Mouse (Mus musculus): ENCODE results near the gene Stmnd1. TPM values are rescaled to one million over a fixed set of nuclear protein-coding genes. Genes with fewer than 3 reads are reported as not detected.

Stmnd1 gene
- polyA plus RNA-seq, 1 experiment from 2014 or later, result not detected

DNA sequence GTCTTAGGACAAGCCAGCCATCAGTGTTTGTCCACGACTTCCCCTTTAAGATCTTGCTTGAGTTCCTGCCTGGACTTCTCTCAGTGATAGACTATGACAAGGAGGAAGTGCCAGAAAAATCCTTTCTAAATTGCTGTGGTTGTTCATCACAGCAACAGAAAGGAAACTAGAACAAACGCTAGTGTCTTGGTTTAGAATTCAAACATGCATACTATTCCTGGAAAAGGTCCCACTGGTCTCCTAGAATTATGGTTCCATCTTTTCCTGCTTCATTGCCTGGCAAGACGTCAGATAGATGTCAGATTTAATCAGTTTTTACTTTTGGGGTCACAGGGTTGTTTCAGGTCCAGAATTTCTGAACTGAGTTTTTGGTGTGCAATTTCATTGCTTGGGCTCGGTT, 14.0 kb upstream of the Stmnd1 start:
- Histone ChIP-seq H3K27ac (no peak overlapping the region), H3K4me1 (no peaks in the 10 kb centered on the region), H3K4me3 (no peak overlapping the region), H3K27me3 (ENCODE audit: poor library complexity, severe bottlenecking) (no peaks in the 10 kb centered on the region), H3K9me3 (no peaks in the 10 kb centered on the region), H3K36me3 (replicated peaks) (no peaks in the 10 kb centered on the region)
- no peak for DNase-seq (ENCODE audit: extremely low spot score, low spot score)
- WGBS, result 81% methylated on average over 4 of the region's 4 CpGs

DNA sequence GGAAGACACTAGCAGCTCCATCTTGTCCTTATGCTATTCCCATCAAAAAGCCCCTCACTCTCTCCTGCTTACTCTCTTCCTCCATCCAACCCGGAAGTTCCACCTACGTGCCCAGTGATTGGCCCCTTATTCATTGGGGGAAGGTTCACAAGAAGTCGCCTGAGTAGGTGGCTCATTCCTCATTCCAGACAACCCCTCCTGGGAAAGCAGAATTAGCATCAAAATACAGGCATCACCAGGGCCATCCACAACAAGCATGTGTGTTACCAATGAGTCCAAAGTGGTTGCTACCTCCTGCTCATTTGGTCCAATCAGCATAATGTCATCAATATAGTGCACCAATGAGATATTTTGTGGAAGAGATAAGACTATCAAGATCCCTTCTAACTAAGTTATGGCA, 12.3 kb upstream of the Stmnd1 start:
- Histone ChIP-seq H3K4me1 (no peaks in the 10 kb centered on the region), H3K4me3 (no peak overlapping the region), H3K36me3 (replicated peaks) (no peaks in the 10 kb centered on the region), H3K27me3 (ENCODE audit: poor library complexity, severe bottlenecking) (no peaks in the 10 kb centered on the region), H3K27ac (no peak overlapping the region), H3K9me3 (no peaks in the 10 kb centered on the region)
- no peak for DNase-seq (ENCODE audit: extremely low spot score, low spot score)
- WGBS, result 79% methylated on average over 3 of the region's 3 CpGs

DNA sequence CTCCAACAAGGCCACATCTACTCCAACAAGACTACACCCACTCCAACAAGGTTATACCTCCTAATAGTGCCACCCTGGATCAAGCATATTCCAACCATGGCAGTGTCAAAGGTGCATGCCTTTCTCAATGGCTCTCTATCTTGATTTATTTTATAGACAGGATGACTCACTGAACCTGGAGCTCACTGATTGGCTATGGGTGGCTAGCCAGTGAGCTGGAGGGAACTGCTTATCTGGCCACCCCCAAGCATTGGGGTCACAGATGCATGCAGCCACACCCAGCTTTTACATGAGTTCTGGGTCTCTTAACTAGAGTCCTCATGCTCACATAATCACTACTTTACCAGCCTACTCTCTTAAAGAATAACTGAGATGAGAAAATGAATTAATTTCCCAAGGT, 5.7 kb upstream of the Stmnd1 start:
- Histone ChIP-seq H3K27ac (no peak overlapping the region), H3K4me3 (no peak overlapping the region), H3K9me3 (no peaks in the 10 kb centered on the region), H3K27me3 (ENCODE audit: poor library complexity, severe bottlenecking) (peaks cover 5% of the 10 kb centered on the region; the same call in 1 of the 2 replicates), H3K36me3 (replicated peaks) (no peaks in the 10 kb centered on the region), H3K4me1 (peaks cover 19% of the 10 kb centered on the region)
- no peak for DNase-seq (ENCODE audit: extremely low spot score, low spot score)

DNA sequence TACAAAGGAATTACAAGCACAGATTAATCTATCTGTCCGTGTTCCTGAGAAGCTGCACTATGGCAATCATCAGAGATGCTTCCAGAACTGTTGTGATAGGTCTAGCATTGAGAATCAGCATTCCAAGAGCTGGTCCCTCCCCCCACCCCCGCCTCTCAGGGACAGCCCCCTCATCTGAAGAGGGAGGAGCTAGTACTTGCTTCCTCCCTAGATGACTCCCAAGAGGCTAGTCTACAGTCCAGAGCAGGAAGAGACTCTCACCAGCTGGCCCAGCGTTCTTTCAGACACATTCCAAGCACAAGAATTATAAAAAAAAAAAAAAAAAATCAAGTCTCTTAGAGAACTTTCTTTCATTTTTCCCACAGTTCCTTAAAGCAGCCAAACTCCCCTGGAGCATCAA, 5.2 kb upstream of the Stmnd1 start:
- H3K27me3 ChIP-seq (ENCODE audit: poor library complexity, severe bottlenecking), result peaks cover 5% of the 10 kb centered on the region; the same call in 1 of the 2 replicates
- H3K9me3 ChIP-seq, result no peaks in the 10 kb centered on the region
- no peak for DNase-seq (ENCODE audit: extremely low spot score, low spot score)
- H3K4me3 ChIP-seq, result no peak overlapping the region
- no peak overlapping the region for H3K27ac ChIP-seq
- peaks cover 25% of the 10 kb centered on the region for H3K4me1 ChIP-seq
- no peaks in the 10 kb centered on the region for H3K36me3 ChIP-seq (replicated peaks)
- WGBS, result 61% methylated on average over 3 of the region's 3 CpGs

DNA sequence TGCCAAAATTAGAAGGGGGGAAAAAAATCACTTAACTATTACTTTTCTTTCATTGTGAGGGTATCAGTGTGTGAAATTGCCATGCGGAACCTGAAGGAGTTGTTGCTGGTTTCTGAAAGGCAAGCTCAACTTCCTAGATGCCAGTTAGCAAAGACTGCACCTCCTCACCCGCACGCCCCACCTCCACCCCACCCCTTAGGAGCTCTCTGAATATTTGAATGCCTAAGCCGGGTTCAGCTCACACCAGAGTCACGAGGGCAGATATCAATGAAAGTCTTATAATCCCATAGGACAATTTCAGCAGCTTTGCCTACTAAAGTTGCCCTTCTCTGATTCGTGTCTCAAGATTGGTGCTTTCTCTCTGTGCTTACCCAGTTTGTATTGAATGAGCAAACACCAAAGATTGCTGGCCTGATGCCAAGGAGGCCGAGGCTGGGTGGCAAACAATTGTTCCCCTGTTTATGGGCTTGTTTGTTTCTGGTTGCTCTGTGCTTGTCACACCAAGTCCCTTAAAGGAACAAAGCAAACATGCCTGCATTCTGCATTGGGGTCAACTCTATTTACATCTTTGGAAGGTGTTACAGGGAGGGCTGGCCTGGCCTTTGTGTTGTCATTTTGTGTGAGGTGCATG, 4.6 kb upstream of the Stmnd1 start:
- DNase-seq (ENCODE audit: extremely low spot score, low spot score), result no peak
- 64% methylated on average over 7 of the region's 7 CpGs for WGBS
- H3K4me3 ChIP-seq, result no peak overlapping the region
- H3K9me3 ChIP-seq, result no peaks in the 10 kb centered on the region
- peak overlapping the region; percentile 44; the same call in 1 of the 2 replicates for H3K27ac ChIP-seq
- no peaks in the 10 kb centered on the region for H3K36me3 ChIP-seq (replicated peaks)
- peaks cover 5% of the 10 kb centered on the region; the same call in 1 of the 2 replicates for H3K27me3 ChIP-seq (ENCODE audit: poor library complexity, severe bottlenecking)
- peaks cover 31% of the 10 kb centered on the region for H3K4me1 ChIP-seq

DNA sequence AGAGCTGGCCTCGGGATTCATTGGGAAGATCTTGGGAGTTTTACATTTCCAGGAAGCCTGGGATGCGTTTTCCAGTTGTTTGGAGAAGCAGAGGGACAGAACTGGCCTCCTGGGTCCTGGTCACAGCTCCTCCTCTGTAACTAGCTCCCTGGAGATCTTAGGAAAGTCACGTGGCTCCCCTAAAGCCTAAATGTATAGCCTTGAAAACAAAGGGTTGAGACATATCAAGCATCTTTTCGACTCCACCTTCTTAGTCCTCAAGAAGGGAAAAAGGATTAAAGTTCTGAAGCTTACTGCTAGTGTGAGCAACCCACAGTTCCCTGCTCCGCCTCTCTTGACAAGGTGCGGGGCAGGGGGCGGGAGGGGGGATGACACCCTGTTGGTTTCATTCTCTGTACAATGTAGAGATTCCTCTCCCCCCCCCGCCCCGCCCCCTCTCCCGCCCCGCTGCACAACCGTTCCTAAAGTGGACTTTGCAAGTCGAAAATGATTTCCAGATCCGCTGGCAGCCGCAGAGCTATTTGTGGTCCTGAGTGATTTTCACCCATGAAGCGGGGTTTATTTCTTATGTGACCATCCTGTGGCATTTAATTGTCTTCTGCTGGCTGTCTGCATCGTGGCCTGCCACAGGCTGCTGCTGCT, 589 bp upstream of the Stmnd1 start:
- H3K4me1 ChIP-seq, result peaks cover 31% of the 10 kb centered on the region
- no peaks in the 10 kb centered on the region for H3K9me3 ChIP-seq
- H3K27ac ChIP-seq, result peak overlapping the region; percentile 60
- no peaks in the 10 kb centered on the region for H3K36me3 ChIP-seq (replicated peaks)
- 12% methylated on average over 17 of the region's 17 CpGs for WGBS
- DNase-seq (ENCODE audit: extremely low spot score, low spot score), result peak; percentile 19
- H3K27me3 ChIP-seq (ENCODE audit: poor library complexity, severe bottlenecking), result peaks cover 5% of the 10 kb centered on the region; the same call in 1 of the 2 replicates
- H3K4me3 ChIP-seq, result peak overlapping the region; percentile 35

DNA sequence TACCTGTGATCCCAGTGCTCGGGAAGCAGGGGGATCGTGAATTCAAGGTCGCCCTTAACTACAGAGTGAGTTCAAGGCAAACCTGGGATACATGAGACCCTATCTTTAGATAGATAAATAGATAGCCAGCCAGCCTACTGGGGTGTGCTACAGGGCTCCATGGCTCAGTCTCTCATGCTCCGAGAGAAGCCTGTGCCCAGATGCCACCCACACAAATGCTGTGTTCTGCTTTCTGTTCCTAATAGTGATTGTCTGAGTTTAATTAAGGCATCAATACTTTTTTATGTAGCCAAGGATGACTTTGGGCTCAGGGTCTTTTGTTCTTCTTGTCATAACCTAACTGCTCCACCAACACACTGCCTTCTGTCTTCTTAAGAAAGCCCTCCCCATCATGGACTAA, 2.2 kb downstream of the Stmnd1 start:
- 90% methylated on average over 4 of the region's 4 CpGs for WGBS
- DNase-seq (ENCODE audit: extremely low spot score, low spot score), result no peak

DNA sequence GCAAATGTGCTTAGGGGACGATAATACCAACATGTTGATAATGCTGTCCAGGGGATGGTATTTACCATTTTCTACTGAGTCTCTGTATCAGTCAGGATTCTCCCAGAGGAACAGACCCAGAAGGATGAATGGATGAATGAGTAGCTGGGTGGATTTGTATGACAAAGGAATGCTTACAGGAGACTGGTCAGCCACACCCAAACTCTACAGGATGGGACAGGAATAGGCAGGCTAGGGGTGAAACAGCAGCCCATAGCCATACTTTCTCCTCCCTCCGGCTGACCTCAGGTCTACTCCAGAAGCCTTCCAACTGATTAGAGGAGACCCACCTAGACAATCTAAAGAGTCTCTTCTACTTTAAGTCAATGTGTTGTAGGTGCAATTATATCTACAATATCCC, 9.0 kb downstream of the Stmnd1 start:
- Histone ChIP-seq H3K27me3 (ENCODE audit: poor library complexity, severe bottlenecking) (no peaks in the 10 kb centered on the region), H3K4me1 (no peaks in the 10 kb centered on the region), H3K9me3 (no peaks in the 10 kb centered on the region), H3K36me3 (replicated peaks) (no peaks in the 10 kb centered on the region), H3K4me3 (no peak overlapping the region), H3K27ac (no peak overlapping the region)
- WGBS, result 88% methylated on average over 2 of the region's 2 CpGs
- DNase-seq (ENCODE audit: extremely low spot score, low spot score), result no peak

More for the DNA sequence above, 2.2 kb downstream of the Stmnd1 start:
- H3K27me3 ChIP-seq (ENCODE audit: poor library complexity, severe bottlenecking), result peaks cover 5% of the 10 kb centered on the region; the same call in 1 of the 2 replicates
- H3K36me3 ChIP-seq (replicated peaks), result no peaks in the 10 kb centered on the region
- H3K4me1 ChIP-seq, result peaks cover 15% of the 10 kb centered on the region
- no peak overlapping the region for H3K4me3 ChIP-seq
- no peak overlapping the region for H3K27ac ChIP-seq
- H3K9me3 ChIP-seq, result no peaks in the 10 kb centered on the region

DNA sequence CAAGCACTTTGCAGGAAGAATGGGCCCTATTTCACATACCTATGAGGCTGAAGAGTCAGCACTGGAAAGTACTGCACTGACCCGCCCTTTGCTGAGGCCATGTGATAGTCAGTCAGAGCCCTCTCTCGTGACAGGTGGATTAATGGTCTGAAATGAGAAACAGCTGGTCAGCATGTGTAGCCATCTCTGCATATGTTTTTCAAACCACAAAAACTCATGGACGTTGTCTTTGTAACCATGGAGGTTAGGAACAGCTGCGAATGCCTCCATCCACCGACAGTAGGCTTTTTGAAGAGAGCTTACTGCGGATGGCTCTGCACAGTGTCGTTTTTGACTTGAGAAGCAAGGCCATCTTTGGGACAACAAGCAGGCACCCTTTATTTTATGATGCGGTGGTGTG, 14.3 kb downstream of the Stmnd1 start:
- WGBS, result 85% methylated on average over 8 of the region's 8 CpGs
- Histone ChIP-seq H3K27ac (no peak overlapping the region), H3K4me3 (no peak overlapping the region), H3K9me3 (no peaks in the 10 kb centered on the region), H3K27me3 (ENCODE audit: poor library complexity, severe bottlenecking) (no peaks in the 10 kb centered on the region), H3K36me3 (replicated peaks) (no peaks in the 10 kb centered on the region), H3K4me1 (no peaks in the 10 kb centered on the region)
- DNase-seq (ENCODE audit: extremely low spot score, low spot score), result no peak

DNA sequence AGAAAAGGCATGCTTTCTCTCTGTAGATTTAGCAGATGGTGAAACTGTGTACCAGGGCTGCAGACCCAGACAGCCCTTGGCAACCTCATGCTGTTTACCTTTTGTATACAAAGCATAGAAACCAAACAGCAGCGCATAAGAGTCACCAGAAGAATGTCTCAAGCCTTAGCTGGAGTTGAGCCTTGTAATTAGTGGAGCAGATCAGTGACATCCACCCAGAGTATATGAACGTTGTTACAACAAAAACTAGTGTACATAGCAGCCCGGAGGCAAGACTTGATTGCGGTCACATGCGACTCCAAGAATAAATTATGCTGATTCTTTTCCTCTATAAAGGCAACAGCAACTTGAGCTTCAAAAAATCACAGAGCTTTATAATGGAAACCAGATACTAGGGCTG, 14.9 kb downstream of the Stmnd1 start:
- Histone ChIP-seq H3K27ac (no peak overlapping the region), H3K4me3 (no peak overlapping the region), H3K4me1 (no peaks in the 10 kb centered on the region), H3K9me3 (no peaks in the 10 kb centered on the region), H3K27me3 (ENCODE audit: poor library complexity, severe bottlenecking) (no peaks in the 10 kb centered on the region), H3K36me3 (replicated peaks) (no peaks in the 10 kb centered on the region)
- DNase-seq (ENCODE audit: extremely low spot score, low spot score), result no peak
- 89% methylated on average over 5 of the region's 5 CpGs for whole genome bisulfite sequencing

DNA sequence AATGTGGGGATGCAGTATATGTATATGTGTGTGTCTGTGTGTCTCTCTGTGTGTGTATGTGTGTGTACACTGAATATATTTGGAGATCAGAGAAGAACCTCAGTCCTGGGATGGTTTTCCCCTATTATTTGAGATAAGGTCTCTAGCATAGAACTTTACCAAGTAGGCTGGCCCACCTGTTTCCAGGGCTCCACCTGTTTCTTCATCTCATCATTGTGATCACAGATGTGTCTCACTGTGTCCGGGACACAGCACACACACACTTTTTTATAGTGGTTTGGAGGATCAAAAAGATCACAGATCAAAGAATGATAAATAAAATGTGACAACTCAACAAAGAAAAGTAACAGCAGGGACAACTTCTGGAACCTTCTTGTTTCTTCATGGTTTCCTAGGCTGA, 17.0 kb downstream of the Stmnd1 start:
- Histone ChIP-seq H3K36me3 (replicated peaks) (no peaks in the 10 kb centered on the region), H3K9me3 (no peaks in the 10 kb centered on the region), H3K4me3 (no peak overlapping the region), H3K27me3 (ENCODE audit: poor library complexity, severe bottlenecking) (no peaks in the 10 kb centered on the region), H3K4me1 (no peaks in the 10 kb centered on the region), H3K27ac (no peak overlapping the region)
- no peak for DNase-seq (ENCODE audit: extremely low spot score, low spot score)
- 86% methylated on average over 1 of the region's 1 CpGs for WGBS

DNA sequence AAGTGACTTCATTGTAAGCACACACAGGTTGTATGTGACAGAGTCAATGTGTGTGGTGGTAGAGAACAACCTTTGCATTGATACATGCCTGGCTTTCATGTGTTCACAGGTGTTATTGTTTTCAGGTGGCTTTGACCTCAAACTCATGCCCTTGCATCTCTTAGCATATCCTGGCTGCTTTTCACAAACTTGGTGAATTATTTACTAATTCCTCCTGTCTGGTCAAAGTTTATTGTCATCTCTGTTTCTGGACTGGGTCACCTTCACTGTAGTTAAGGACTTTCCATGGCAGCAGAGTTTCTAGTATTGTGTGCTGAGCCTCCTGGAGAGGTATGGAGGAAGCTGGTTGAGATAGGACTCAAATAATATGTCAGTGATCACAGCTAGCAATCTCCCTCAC, 20.8 kb downstream of the Stmnd1 start:
- H3K27me3 ChIP-seq (ENCODE audit: poor library complexity, severe bottlenecking), result no peaks in the 10 kb centered on the region
- H3K36me3 ChIP-seq (replicated peaks), result no peaks in the 10 kb centered on the region
- H3K9me3 ChIP-seq, result no peaks in the 10 kb centered on the region
- H3K27ac ChIP-seq, result no peak overlapping the region
- no peaks in the 10 kb centered on the region for H3K4me1 ChIP-seq
- H3K4me3 ChIP-seq, result no peak overlapping the region
- no peak for DNase-seq (ENCODE audit: extremely low spot score, low spot score)

DNA sequence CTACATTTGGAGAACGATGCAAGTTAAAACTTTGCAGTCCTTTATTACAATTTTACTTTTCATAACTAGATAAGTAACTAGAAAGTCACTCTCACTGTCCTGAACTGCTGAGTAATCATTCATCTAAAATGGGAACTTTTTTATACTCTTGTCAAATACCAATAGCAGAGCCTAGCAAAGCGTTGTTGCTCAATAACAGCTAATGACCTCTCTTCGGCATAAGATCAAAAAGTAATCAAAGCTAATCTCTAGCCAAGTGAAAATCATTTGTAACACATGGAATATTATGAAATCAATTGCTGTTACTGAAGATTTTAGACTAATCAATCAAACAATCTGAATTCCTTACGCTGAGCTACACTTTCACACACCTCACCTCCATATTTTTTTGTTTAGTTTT, 24.2 kb downstream of the Stmnd1 start:
- H3K27ac ChIP-seq, result no peak overlapping the region
- no peaks in the 10 kb centered on the region for H3K36me3 ChIP-seq (replicated peaks)
- H3K4me1 ChIP-seq, result no peaks in the 10 kb centered on the region
- WGBS, result 95% methylated on average over 4 of the region's 4 CpGs
- H3K4me3 ChIP-seq, result no peak overlapping the region
- no peaks in the 10 kb centered on the region for H3K27me3 ChIP-seq (ENCODE audit: poor library complexity, severe bottlenecking)
- DNase-seq (ENCODE audit: extremely low spot score, low spot score), result no peak
- H3K9me3 ChIP-seq, result no peaks in the 10 kb centered on the region

Measured in forebrain, embryonic 10.5 days (tissue).